Mouse (Mus musculus) lung, postnatal 0 days (tissue): Measurements from ENCODE around the gene Cfap43.

ENCODE experiments used
- CTCF ChIP-seq: IDR thresholded peaks from 2 replicates; pipeline ENCODE4 v1.5.1; 2016; ENCODE audit warnings: antibody characterized with exemption, mild to moderate bottlenecking
- EP300 ChIP-seq: IDR thresholded peaks from 2 replicates; pipeline ENCODE4 v1.6.1; 2016; ENCODE audit warnings: antibody characterized with exemption, mild to moderate bottlenecking, control low read depth

DNA sequence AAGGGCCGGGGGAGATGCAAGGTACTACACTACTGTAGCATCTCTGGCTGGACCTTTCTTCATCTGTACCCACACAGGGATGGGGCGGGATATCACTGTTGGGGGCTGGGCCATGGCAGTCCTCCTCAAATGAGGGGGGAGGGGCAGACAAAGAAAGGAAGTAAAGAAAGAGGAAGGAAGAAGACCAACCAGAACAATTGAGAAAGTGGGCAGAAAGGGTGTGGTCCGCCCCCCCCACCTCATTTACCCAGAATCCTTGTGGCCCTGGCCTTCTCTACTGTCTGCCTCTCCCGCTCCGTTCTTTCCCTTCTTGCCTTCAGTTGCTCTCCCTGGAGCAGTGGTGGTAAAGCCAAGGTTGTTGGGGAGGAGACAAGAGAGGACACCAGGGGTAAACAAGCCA, 13.5 kb downstream of the Cfap43 start:
- no peak for TF ChIP-seq CTCF
- TF ChIP-seq EP300: no peak
